Mouse (Mus musculus): Measurements from ENCODE around the gene Arl3.
A peak's percentile ranks its signal among the peaks of the same experiment; 100 is the strongest.

DNA sequence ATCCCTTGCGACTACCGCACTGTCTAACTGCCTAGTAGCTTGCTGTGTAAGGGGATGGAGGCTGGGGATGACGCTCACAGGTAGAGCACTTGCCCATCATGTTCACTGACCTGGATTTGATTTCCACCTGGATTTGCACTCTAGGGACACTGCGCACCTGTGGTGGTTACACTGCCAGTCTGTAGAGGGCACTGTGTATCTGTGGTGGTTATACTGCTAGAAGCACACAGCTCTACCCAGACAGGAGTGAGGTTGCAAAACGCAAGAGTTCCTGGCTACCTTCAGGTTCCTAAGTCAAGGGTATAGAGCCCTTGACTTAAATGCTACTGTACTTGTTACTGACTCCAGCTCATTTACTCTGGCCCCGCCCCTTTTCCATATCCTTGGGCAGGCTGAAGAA, 34.8 kb downstream of the Arl3 start:
- peak; percentile 50 for TF ChIP-seq CTCF (IDR thresholded peaks at IDR 0.05; ENCODE audit: low read depth)
- no peak for TF ChIP-seq EP300 (IDR thresholded peaks at IDR 0.05; ENCODE audit: low read depth)

All from heart, postnatal 0 days (tissue).